In the genomic region with DNA sequence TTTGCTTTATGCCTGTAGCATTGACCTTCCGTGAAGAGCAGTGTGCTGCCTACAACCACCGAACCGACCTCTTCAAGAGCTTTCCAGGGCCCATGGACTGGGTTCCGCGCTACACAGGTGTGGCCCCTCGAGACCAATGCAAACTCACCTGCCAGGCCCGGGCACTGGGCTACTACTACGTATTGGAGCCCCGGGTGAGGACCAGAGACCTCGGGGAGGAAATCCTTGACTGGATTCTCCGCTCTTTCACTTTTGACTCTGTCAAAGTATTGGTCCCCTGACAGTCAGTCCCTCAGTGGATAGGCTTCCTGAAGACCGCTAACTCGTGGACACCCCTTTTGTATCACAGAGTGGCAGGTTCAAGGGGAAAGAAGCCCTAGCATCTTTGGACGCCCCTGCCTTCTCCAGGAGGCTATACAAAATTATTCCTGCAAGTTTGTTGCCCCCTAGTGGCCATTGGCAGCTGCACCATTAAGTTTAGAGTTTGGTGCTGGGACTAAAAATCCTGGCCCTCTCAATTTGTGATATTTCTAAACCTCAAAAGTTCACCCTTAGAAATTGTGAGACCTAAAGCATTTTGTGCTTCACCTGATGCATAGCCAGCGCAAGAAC, we compare ENCODE assay signal across 8 mouse cellular contexts. TPM values are rescaled to one million over a fixed set of nuclear protein-coding genes. Genes with fewer than 3 reads are reported as not detected.
DNase-seq lines count a peak whose midpoint lies in the region; ATAC-seq and TF ChIP-seq lines count a peak whose summit lies in the region.

No protein-coding gene starts in this region.

- TF ChIP-seq POLR2A in heart, adult 2 months (IDR thresholded peaks at IDR 0.05; ENCODE audit: insufficient read depth, low read depth, low read length): no peak

- WGBS in heart, adult 2 months: 61% methylated on average over 15 of the region's 15 CpGs
- WGBS in heart, embryonic 12.5 days: 62% methylated on average over 15 of the region's 15 CpGs
- WGBS in forebrain, embryonic 15.5 days: 65% methylated on average over 15 of the region's 15 CpGs
- 71% methylated on average over 15 of the region's 15 CpGs for whole genome bisulfite sequencing in kidney, postnatal 0 days

- TF ChIP-seq EP300 in heart, adult 2 months (IDR thresholded peaks at IDR 0.05; ENCODE audit: insufficient read depth, low read depth, low read length): no peak

- H3K4me3 ChIP-seq in heart, adult 2 months: no peak overlapping the region
- H3K4me3 ChIP-seq in heart, embryonic 12.5 days: no peak overlapping the region
- H3K4me3 ChIP-seq in forebrain, embryonic 15.5 days: no peak overlapping the region
- no peak overlapping the region for H3K4me3 ChIP-seq in kidney, postnatal 0 days (replicated peaks; ENCODE audit: low read depth, low read length)

- TF ChIP-seq CTCF in heart, adult 2 months (IDR thresholded peaks at IDR 0.05): no peak; the same call in 1 of the 2 replicates
- peak; percentile 88 for TF ChIP-seq CTCF in kidney, postnatal 0 days (IDR thresholded peaks at IDR 0.05; ENCODE audit: low read depth)

- H3K36me3 ChIP-seq in heart, adult 2 months (ENCODE audit: control insufficient read depth, insufficient read depth, low read length): peaks cover under 1% of the 10 kb centered on the region; the same call in 1 of the 2 replicates
- peaks cover 3% of the 10 kb centered on the region; the same call in 1 of the 2 replicates for H3K36me3 ChIP-seq in heart, embryonic 12.5 days
- no peaks in the 10 kb centered on the region for H3K36me3 ChIP-seq in forebrain, embryonic 15.5 days
- 0 out of 2 replicates have a peak, but pooled peaks cover 6% of the 10 kb centered on the region for H3K36me3 ChIP-seq in kidney, postnatal 0 days (ENCODE audit: insufficient read depth, low read length)

- no peak overlapping the region for H3K4me2 ChIP-seq in heart, embryonic 12.5 days
- H3K4me2 ChIP-seq in forebrain, embryonic 15.5 days (replicated peaks): no peak overlapping the region
- no peak overlapping the region for H3K4me2 ChIP-seq in kidney, postnatal 0 days (ENCODE audit: low read length)

- intact Hi-C loops in heart, adult 2 months (cut with DNase I): loop anchor here (1.0 to 2.0 kb wide), 2 partner anchors 34 to 146 kb away; no protein-coding TSS in a partner anchor

- peaks cover 1% of the 10 kb centered on the region for H3K4me1 ChIP-seq in heart, adult 2 months (ENCODE audit: control insufficient read depth, insufficient read depth, low read length)
- H3K4me1 ChIP-seq in heart, embryonic 12.5 days (replicated peaks): peaks cover 13% of the 10 kb centered on the region
- peaks cover 11% of the 10 kb centered on the region for H3K4me1 ChIP-seq in forebrain, embryonic 15.5 days
- H3K4me1 ChIP-seq in kidney, postnatal 0 days (replicated peaks; ENCODE audit: insufficient read depth, low read length): peaks cover 10% of the 10 kb centered on the region

- H3K79me2 ChIP-seq in heart, adult 2 months (replicated peaks; ENCODE audit: control insufficient read depth, insufficient read depth, low read length): no peaks in the 10 kb centered on the region

- DNase-seq in heart, adult 2 months: peak; percentile 61 to 66
- peak; percentile 64 for DNase-seq in CD4-positive helper T cell, adult 2 months (ENCODE audit: low read depth, low spot score)
- peak; percentile 78 for DNase-seq in brain, adult 2 months (ENCODE audit: low read depth, low spot score)
- DNase-seq in kidney, postnatal 0 days (ENCODE audit: low spot score): peak; percentile 86
- DNase-seq in lung, postnatal 36 days: peak; percentile 86
- peak; percentile 45 to 68 for DNase-seq in spleen, postnatal 36 days (ENCODE audit: low spot score in 2 of 2)

- H3K9me3 ChIP-seq in heart, embryonic 12.5 days (replicated peaks): no peaks in the 10 kb centered on the region
- no peaks in the 10 kb centered on the region for H3K9me3 ChIP-seq in forebrain, embryonic 15.5 days
- H3K9me3 ChIP-seq in kidney, postnatal 0 days (replicated peaks; ENCODE audit: low read length): no peaks in the 10 kb centered on the region

- no peaks in the 10 kb centered on the region for H3K27me3 ChIP-seq in heart, adult 2 months (ENCODE audit: control insufficient read depth, insufficient read depth, low read length)
- H3K27me3 ChIP-seq in heart, embryonic 12.5 days (replicated peaks): 0 out of 2 replicates have a peak, but pooled peaks cover 8% of the 10 kb centered on the region
- no peaks in the 10 kb centered on the region for H3K27me3 ChIP-seq in forebrain, embryonic 15.5 days
- H3K27me3 ChIP-seq in kidney, postnatal 0 days (ENCODE audit: insufficient read depth, low read length): no peaks in the 10 kb centered on the region

- H3K27ac ChIP-seq in heart, adult 2 months: no peak overlapping the region
- no peak overlapping the region for H3K27ac ChIP-seq in heart, embryonic 12.5 days (ENCODE audit: poor library complexity, severe bottlenecking)
- no peak overlapping the region for H3K27ac ChIP-seq in forebrain, embryonic 15.5 days (replicated peaks)
- H3K27ac ChIP-seq in kidney, postnatal 0 days: no peak overlapping the region

- H3K9ac ChIP-seq in heart, adult 2 months (ENCODE audit: low read depth, low read length): no peak overlapping the region
- H3K9ac ChIP-seq in heart, embryonic 12.5 days: no peak overlapping the region
- no peak overlapping the region for H3K9ac ChIP-seq in forebrain, embryonic 15.5 days (replicated peaks)
- H3K9ac ChIP-seq in kidney, postnatal 0 days (ENCODE audit: low read depth, low read length): no peak overlapping the region

- no peak for ATAC-seq in heart, embryonic 12.5 days (ENCODE audit: insufficient number of reproducible peaks, low FRiP score)
- ATAC-seq in forebrain, embryonic 15.5 days (replicated peaks): peak; percentile 4; the same call in 1 of the 2 replicates
- no peak for ATAC-seq in kidney, postnatal 0 days (replicated peaks; ENCODE audit: low FRiP score, low read depth)

RNA-seq across cellular contexts. Expression of a gene that starts 5.9 kb away (rescaled TPM):
- total RNA-seq in heart, adult 2 months (2021): 1,000 to 10,000 TPM; 1,369 to 1,610 TPM
- polyA plus RNA-seq in heart, adult 2 months (2012; rRNA removed): 997 and 1,250 TPM in 2 replicates
- 443 and 471 TPM in 2 replicates for polyA plus RNA-seq in heart, embryonic 12.5 days (2016; fragmentation: Nextera tagmentation; extraction: Ambion mirVana)
- 215 and 221 TPM in 2 replicates for polyA plus RNA-seq in forebrain, embryonic 15.5 days (2015; fragmentation: Nextera tagmentation; extraction: Ambion mirVana)
- 375 and 405 TPM in 2 replicates for polyA plus RNA-seq in kidney, postnatal 0 days (2015; fragmentation: Nextera tagmentation; extraction: Ambion mirVana)

RNA-seq across cellular contexts. Expression of a gene that starts 6.8 kb away (rescaled TPM):
- total RNA-seq in heart, adult 2 months (2021): 1 to 10 TPM in 1 of 2 experiments, under 1 TPM in 1; 0.29 to 1.5 TPM
- polyA plus RNA-seq in heart, adult 2 months (2012; rRNA removed): 0.92 and 0.94 TPM in 2 replicates
- 2.2 and 3.1 TPM in 2 replicates for polyA plus RNA-seq in heart, embryonic 12.5 days (2016; fragmentation: Nextera tagmentation; extraction: Ambion mirVana)
- 8.1 and 8.3 TPM in 2 replicates for polyA plus RNA-seq in forebrain, embryonic 15.5 days (2015; fragmentation: Nextera tagmentation; extraction: Ambion mirVana)
- 5.2 and 7.0 TPM in 2 replicates for polyA plus RNA-seq in kidney, postnatal 0 days (2015; fragmentation: Nextera tagmentation; extraction: Ambion mirVana)

RNA-seq across cellular contexts. Expression of a gene that starts 13.1 kb away (rescaled TPM):
- 10 to 100 TPM; 16.4 to 17.4 TPM for total RNA-seq in heart, adult 2 months (2021)
- polyA plus RNA-seq in heart, adult 2 months (2012; rRNA removed): 41.9 and 45.7 TPM in 2 replicates
- 49.5 and 56.1 TPM in 2 replicates for polyA plus RNA-seq in heart, embryonic 12.5 days (2016; fragmentation: Nextera tagmentation; extraction: Ambion mirVana)
- 107 and 111 TPM in 2 replicates for polyA plus RNA-seq in forebrain, embryonic 15.5 days (2015; fragmentation: Nextera tagmentation; extraction: Ambion mirVana)
- polyA plus RNA-seq in kidney, postnatal 0 days (2015; fragmentation: Nextera tagmentation; extraction: Ambion mirVana): 63.9 and 72.0 TPM in 2 replicates

RNA-seq across cellular contexts. Expression of a gene that starts 22.9 kb away (rescaled TPM):
- 10 to 100 TPM; 12.4 to 15.3 TPM for total RNA-seq in heart, adult 2 months (2021)
- polyA plus RNA-seq in heart, adult 2 months (2012; rRNA removed): 32.7 and 50.8 TPM in 2 replicates
- 15.3 and 16.4 TPM in 2 replicates for polyA plus RNA-seq in heart, embryonic 12.5 days (2016; fragmentation: Nextera tagmentation; extraction: Ambion mirVana)
- polyA plus RNA-seq in forebrain, embryonic 15.5 days (2015; fragmentation: Nextera tagmentation; extraction: Ambion mirVana): 19.6 and 22.0 TPM in 2 replicates
- 38.8 and 50.1 TPM in 2 replicates for polyA plus RNA-seq in kidney, postnatal 0 days (2015; fragmentation: Nextera tagmentation; extraction: Ambion mirVana)

RNA-seq across cellular contexts. Expression of a gene that starts 23.9 kb away (rescaled TPM):
- 10 to 100 TPM in 1 of 2 experiments, 1 to 10 TPM in 1; 9.7 to 12.0 TPM for total RNA-seq in heart, adult 2 months (2021)
- polyA plus RNA-seq in heart, adult 2 months (2012; rRNA removed): 31.4 and 33.1 TPM in 2 replicates
- 51.7 and 55.4 TPM in 2 replicates for polyA plus RNA-seq in heart, embryonic 12.5 days (2016; fragmentation: Nextera tagmentation; extraction: Ambion mirVana)
- polyA plus RNA-seq in forebrain, embryonic 15.5 days (2015; fragmentation: Nextera tagmentation; extraction: Ambion mirVana): 46.5 and 53.1 TPM in 2 replicates
- polyA plus RNA-seq in kidney, postnatal 0 days (2015; fragmentation: Nextera tagmentation; extraction: Ambion mirVana): 46.4 and 48.2 TPM in 2 replicates
